Mouse (Mus musculus) CH12.LX (cell line): Measurements from ENCODE around the gene Gm20388.

Source experiments
- CHD2 ChIP-seq: IDR thresholded peaks from 2 replicates; pipeline ENCODE4 v1.6.1; 2011; ENCODE audit warnings: low read length, improper control_type of control experiment
- CTCF ChIP-seq, 2 experiments: IDR thresholded peaks in 1 of 2; conservative IDR thresholded peaks in 1 of 2; 2 replicates each; pipeline ENCODE4 v1.5.1; 2011 to 2012; ENCODE audit warnings: low read depth in 2 of 2, low read length in 2 of 2, improper control_type of control experiment in 1 of 2, inconsistent platforms in 1 of 2, mild to moderate bottlenecking in 1 of 2, moderate library complexity in 1 of 2
- E2F4 ChIP-seq: IDR thresholded peaks from 2 replicates; pipeline ENCODE4 v1.6.1; 2011; ENCODE audit warnings: low read depth, low read length, improper control_type of control experiment; ENCODE audit not compliant: insufficient replicate concordance
- HCFC1 ChIP-seq: IDR thresholded peaks from 2 replicates; pipeline ENCODE4 v1.6.1; 2012; ENCODE audit warnings: low read depth, mild to moderate bottlenecking, inconsistent platforms, low read length, improper control_type of control experiment
- MAFK ChIP-seq: IDR thresholded peaks from 2 replicates; pipeline ENCODE4 v1.6.1; 2011; ENCODE audit warnings: low read length, improper control_type of control experiment; ENCODE audit not compliant: insufficient replicate concordance
- MAZ ChIP-seq: IDR thresholded peaks from 2 replicates; pipeline ENCODE4 v1.6.1; 2012; ENCODE audit warnings: low read depth, mild to moderate bottlenecking, inconsistent platforms, low read length, improper control_type of control experiment, moderate library complexity
- MYC ChIP-seq: IDR thresholded peaks from 2 replicates; pipeline ENCODE4 v1.6.1; 2011; ENCODE audit warnings: low read depth, mild to moderate bottlenecking, improper control_type of control experiment, low read length
- POLR2A ChIP-seq: IDR thresholded peaks from 2 replicates; pipeline ENCODE4 v1.6.1; 2011; ENCODE audit warnings: low read depth, mild to moderate bottlenecking, improper control_type of control experiment, low read length
- POLR2AphosphoS2 ChIP-seq: IDR thresholded peaks from 2 replicates; pipeline ENCODE4 v1.6.1; 2011; ENCODE audit warnings: low read depth, low read length, improper control_type of control experiment
- SMC3 ChIP-seq: IDR thresholded peaks from 2 replicates; pipeline ENCODE4 v1.6.1; 2011; ENCODE audit warnings: low read depth, low read length, improper control_type of control experiment
- UBTF ChIP-seq: IDR thresholded peaks from 2 replicates; pipeline ENCODE4 v1.6.1; 2012; ENCODE audit warnings: low read depth, mild to moderate bottlenecking, inconsistent platforms, low read length, improper control_type of control experiment, moderate library complexity
- USF1 ChIP-seq: IDR thresholded peaks from 2 replicates; pipeline ENCODE4 v1.6.1; 2014; ENCODE audit warnings: low read depth, mild to moderate bottlenecking, inconsistent platforms, low read length, improper control_type of control experiment
- ZC3H11A ChIP-seq: IDR thresholded peaks from 2 replicates; pipeline ENCODE4 v1.6.1; 2012; ENCODE audit warnings: low read depth, mild to moderate bottlenecking, inconsistent platforms, low read length, improper control_type of control experiment
- ZKSCAN1 ChIP-seq: IDR thresholded peaks from 2 replicates; pipeline ENCODE4 v1.6.1; 2012; ENCODE audit warnings: low read depth, inconsistent platforms, low read length, improper control_type of control experiment, borderline replicate concordance

GRCm38 (mm10) chr8:122579196-122579595, 2668.6 kb downstream of the Gm20388 start:
- TF ChIP-seq CHD2 = no peak
- no peak for TF ChIP-seq MAZ
- no peak for TF ChIP-seq POLR2A
- no peak for TF ChIP-seq MAFK
- no peak for TF ChIP-seq SMC3
- no peak for TF ChIP-seq POLR2AphosphoS2
- TF ChIP-seq ZKSCAN1 = no peak
- no peak for TF ChIP-seq USF1
- TF ChIP-seq CTCF (conservative IDR thresholded peaks at IDR 0.05 in 1 of 2, IDR thresholded peaks at IDR 0.05 in 1 of 2; ENCODE audit: low read depth in 2 of 2, low read length in 2 of 2) = no peak
- no peak for TF ChIP-seq HCFC1
- TF ChIP-seq UBTF = no peak
- TF ChIP-seq MYC = no peak
- TF ChIP-seq E2F4 = no peak
- no peak for TF ChIP-seq ZC3H11A
